Mouse (Mus musculus) spleen, postnatal 14 days (tissue): ENCODE measurements around the gene Foxj1.

Source experiments
- DNase-seq, 2 experiments: peaks; one replicate each; pipeline ENCODE4 v3.0.0; 2021 to 2022; ENCODE audit warnings: low spot score in 2 of 2

Gene Foxj1

GRCm38 (mm10) chr11:116342069-116342791 is 7.0 kb upstream of the Foxj1 start:
- DNase-seq, result no peak

GRCm38 (mm10) chr11:116337531-116337930 is 2.3 kb upstream of the Foxj1 start:
- DNase-seq, result no peak

DNA sequence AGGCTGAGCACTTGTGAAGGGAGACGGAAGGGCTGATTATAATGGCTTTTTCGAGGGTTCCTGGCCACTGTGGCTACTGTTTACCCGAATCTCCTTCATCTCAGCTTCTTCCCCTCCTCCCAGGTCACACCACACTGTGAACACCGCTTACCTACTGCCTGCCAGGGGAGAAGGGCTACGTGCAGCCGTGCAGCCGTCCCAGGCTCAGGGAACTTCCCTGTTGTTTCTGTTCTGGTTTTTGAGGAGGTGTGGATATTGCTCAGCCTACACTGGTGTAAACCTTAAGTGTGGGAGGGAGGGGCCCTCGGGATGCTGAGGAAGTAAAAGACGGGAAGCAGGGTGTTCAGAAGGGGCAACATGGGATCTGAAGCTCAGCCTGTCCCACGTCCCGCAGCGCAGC is 1.8 kb upstream of the Foxj1 start:
- no peak for DNase-seq

DNA sequence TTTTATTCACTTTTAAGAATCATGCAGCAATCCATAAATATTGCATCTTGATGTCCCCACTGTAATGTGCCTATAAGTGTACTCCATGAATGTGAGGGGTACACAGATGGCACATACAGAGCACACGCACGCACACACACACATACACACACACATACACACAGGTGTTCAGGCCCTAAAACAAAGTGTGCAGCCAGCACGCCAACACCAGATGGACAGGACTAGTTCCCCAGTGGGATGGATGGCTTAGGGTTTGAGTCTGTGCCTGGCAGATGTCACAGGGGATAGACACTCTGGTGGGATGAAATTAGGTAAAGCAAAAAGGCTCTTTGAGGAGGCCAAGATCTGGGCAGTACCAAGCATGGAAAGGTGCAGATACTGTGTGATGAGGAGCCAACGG is 1.2 kb upstream of the Foxj1 start:
- DNase-seq, result no peak

- no peak for DNase-seq
Observed at GRCm38 (mm10) chr11:116334417-116334782, 799 bp downstream of the Foxj1 start.

GRCm38 (mm10) chr11:116333526-116334416 is 1.4 kb downstream of the Foxj1 start:
- DNase-seq, result no peak

DNA sequence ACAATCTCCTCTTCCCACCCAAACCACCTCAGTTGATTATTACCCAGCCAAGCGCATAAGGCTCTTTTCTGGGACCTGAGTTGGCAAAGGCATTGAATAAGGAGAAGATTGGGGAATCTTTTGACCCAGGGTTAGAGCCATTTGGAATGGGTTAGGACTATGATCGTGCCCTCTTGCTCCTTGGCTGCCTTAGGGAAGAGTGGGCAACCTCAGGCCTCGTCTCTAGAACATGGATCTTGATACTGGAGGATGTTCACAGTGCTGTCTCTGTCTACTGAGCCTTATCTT is 2.3 kb downstream of the Foxj1 start:
- DNase-seq, result no peak

DNA sequence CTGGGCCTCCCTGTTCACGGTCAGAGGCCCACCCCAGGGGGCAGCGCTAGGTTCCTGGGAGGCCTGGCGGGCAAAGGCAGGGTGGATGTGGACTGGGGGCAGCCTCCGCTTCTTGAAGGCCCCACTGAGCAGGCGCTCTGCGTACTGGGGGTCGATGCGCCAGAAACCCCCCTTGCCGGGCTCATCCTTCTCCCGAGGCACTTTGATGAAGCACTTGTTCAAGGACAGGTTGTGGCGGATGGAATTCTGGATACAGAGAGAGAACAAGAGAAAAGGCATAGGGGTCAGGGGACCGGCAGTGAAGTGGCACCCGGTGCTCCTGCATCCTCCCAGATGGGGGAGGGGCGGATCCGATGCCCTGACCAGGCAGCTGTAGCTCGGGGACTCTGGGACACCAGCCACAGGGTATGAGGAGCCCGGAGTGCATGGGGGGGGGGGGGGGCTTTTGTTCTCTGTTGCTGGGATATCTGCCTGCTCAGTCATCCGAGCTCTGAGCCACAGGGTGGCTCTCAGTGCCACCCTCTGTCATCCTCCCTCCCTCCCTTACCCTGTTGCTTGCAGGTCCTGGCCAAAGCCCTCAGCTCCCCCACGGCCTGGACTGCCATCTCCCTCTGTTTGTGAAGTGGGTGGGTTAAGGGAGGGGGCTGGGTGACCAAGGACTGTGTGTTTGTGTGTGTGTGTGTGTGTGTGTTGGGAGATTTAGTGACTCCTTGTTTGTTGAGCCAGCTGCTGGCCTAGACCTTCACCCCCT is 2.8 kb downstream of the Foxj1 start:
- no peak for DNase-seq

- DNase-seq, result no peak
Observed at GRCm38 (mm10) chr11:116330211-116330518, 5.0 kb downstream of the Foxj1 start.

GRCm38 (mm10) chr11:116329314-116330210 is 5.6 kb downstream of the Foxj1 start:
- DNase-seq, result no peak

DNA sequence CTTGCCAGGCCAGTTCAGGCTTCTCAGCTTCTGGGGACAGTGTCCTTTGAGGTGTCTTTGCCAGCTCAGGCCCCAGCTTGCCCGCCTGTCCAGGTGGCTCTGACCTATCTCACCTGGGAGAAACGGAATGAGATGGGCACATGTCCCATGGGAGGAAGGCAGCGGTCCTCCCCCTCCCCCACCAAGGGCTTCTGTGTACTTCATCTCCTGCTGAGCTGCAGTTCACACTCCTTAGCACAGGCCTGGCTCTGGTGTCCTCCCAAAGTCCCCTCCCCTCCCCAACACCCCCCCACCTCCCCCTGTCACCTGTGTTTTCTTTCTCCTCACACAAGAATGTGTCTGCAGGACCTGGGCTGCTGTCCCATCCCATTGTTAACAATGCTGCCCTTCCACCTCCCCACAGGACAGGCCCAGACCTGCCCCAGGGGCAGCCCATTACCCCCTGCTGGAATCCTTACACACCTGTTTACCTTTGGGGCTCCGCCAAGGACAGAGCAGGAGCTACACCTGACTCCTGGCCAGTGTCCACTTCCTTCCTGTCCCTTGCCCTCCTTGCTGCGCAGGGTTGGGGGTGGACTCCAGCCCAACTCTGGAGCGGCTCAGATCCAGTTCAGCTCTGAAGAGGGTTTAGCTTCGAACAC is 8.1 kb downstream of the Foxj1 start:
- no peak for DNase-seq

GRCm38 (mm10) chr11:116318719-116319659 is 16.2 kb downstream of the Foxj1 start:
- DNase-seq, result peak; percentile 78 to 91

GRCm38 (mm10) chr11:116312359-116312758 is 22.8 kb downstream of the Foxj1 start:
- no peak for DNase-seq

- no peak for DNase-seq
Observed at GRCm38 (mm10) chr11:116311169-116311568, 24.0 kb downstream of the Foxj1 start.

DNA sequence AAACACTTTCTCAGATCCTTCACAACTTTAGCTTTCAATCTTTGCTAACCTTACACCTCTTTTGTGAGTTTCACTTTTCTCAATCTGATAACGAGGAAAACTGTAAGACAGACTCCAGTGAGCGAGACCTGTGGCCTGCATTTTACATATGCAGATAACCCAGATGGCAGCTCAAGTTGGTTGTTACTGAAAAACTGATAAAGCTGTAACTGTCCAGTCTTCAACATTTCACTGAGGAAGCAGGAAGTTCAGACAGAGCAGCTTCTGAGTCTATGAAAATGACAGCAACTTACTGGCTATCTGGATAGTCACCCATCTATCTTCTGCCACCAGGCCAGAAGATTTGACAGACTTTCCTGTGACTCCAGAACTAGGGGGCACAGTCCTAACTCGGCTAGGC is 25.6 kb downstream of the Foxj1 start:
- no peak for DNase-seq

GRCm38 (mm10) chr11:116307762-116308531 is 27.3 kb downstream of the Foxj1 start:
- no peak for DNase-seq

DNA sequence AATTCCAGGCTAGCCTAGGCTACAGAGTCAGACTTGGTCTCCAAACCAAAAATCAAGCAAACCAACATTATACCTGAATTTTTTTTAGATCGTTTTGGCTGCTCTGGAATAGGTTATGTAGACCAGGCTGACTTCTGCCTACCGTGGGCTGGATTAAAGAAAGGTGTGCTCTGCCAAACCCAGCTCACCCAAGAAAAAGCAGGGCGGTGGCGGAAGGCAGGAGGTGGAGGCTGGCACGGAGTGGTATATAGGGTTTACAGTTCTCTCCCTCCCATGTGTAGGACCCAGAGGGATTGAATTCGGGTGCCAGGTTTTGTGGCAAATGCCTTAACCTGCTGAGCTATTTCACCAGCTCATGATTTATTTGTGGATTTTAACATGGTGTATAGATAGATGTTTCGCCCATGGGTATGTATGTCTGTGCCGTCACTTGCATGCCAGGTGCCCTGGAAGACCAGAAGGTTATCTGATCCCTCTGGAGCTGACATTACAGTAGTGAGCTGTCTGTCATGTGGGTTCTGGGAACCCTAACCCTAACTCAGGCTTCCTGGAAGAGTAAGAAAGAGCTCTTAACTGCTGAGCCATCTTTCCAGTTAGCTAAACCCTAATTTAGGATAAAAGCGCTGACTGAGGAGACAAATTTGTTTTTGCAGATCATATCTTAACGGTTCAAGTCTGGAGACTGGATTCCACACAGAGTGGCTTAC is 28.0 kb downstream of the Foxj1 start, which contains the start of gene Exoc7:
Gene Exoc7, minus strand, starts transcription at position 215 of the 707 bp plus-strand sequence.
- no peak for DNase-seq

DNA sequence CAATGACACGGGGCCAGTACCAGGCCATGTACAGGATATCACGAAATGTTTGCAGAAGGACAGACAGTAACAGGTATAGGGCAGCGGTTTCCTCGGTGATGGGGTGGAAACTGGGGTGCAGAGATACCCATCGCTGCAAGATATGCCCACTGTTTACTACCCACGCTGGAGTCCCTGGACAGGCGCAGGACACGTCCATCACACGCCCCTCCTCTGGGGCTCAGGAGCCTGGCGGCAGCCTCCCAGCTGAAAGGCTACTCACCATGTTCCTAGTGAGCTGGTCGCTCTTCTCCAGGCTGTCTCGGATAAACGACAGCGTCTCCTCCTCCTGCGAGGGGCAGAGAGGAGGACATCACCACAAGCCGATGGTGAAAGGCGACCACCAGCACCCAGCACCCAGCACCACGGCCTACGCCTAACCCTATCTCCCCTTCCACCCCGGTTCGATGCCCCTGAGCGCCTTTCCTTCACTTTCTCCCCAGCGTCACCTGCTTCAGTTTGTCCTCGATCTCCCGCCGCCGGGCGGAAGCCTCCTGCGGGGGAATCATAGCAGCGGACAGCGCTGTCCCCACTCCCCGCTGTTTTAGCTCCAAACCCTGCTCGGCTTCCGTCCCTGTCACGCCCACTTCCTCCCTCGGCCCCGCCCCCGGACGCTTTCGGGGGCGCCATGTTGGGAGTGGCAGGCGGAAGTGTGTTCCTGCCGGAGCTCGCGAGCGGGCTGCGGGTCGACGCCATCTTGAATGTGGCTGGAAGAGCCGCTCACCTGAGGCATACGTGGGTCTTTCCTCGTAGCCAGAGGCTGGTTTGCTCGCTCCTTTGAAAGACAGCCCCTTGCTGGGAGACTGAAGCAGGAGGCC is 28.8 kb downstream of the Foxj1 start:
- peak; percentile 88 to 92 for DNase-seq
